Mouse (Mus musculus): ENCODE data around the gene Zswim2. TPM values are rescaled to one million over a fixed set of nuclear protein-coding genes. Genes with fewer than 3 reads are reported as not detected.

Zswim2 gene
- polyA plus RNA-seq, 1 experiment from 2014 or later, result not detected

DNA sequence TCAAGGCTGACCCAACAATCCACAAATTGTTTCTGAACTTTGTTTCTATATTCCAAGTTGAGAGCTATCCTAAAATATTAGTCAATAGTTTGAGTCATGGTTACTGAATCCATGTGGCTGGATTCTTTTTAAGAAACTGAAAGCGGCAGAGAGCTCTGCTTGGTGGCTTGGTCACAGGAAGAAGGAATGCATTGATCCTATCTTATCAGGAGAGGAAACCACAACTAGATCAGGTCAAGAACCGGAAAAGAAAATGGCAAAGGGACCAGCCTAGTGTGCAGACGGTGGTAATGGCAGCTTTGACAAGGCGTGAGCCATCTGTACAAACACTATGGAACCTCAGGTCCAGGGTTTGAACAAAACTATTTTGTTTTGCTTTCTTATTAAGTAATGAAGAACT is 764 bp upstream of the Zswim2 start:
- H3K4me2 ChIP-seq (replicated peaks; ENCODE audit: low read depth), result no peak overlapping the region
- no peaks in the 10 kb centered on the region for H3K36me3 ChIP-seq (ENCODE audit: control insufficient read depth, insufficient read depth, low read length)
- H3K4me1 ChIP-seq (replicated peaks; ENCODE audit: control insufficient read depth, insufficient read depth), result no peaks in the 10 kb centered on the region
- TF ChIP-seq CTCF (IDR thresholded peaks at IDR 0.05; ENCODE audit: low read depth) (no peak), EP300 (optimal IDR thresholded peaks at IDR 0.05) (no peak)
- WGBS, result 59% methylated on average over 4 of the region's 4 CpGs
- DNase-seq (ENCODE audit: low spot score) (no peak), ATAC-seq (ENCODE audit: low FRiP score, low TSS enrichment) (no peak)
- no peaks in the 10 kb centered on the region for H3K27me3 ChIP-seq (ENCODE audit: control insufficient read depth, insufficient read depth, low read length)
- H3K4me3 ChIP-seq (ENCODE audit: low read depth, low read length), result no peak overlapping the region
- H3K27ac ChIP-seq (replicated peaks), result no peak overlapping the region
- no peak overlapping the region for H3K9ac ChIP-seq (ENCODE audit: low read length)
- no peaks in the 10 kb centered on the region for H3K9me3 ChIP-seq (ENCODE audit: control insufficient read depth, low read length)

DNA sequence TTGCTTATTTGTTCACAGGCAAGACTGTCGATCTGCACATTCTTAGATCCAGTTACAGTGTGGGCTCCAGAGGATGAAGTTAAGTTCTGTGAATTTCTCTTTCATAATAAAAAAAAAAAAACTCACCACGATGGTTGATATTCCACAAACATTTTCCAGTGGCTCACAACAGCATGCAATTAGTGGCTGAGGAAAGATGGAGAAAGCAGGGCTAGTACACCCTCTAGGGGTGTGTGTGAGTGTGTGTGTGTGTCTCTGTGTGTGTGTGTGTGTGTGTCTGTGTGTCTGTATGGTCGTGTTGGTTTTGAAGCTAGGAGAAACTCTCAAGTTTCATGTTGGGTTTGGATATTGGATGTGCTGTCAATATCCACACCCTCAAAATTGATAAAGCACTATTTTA is 350 bp upstream of the Zswim2 start:
- H3K27ac ChIP-seq (replicated peaks), result no peak overlapping the region
- no peaks in the 10 kb centered on the region for H3K27me3 ChIP-seq (ENCODE audit: control insufficient read depth, insufficient read depth, low read length)
- H3K4me3 ChIP-seq (ENCODE audit: low read depth, low read length), result no peak overlapping the region
- 0 out of 2 replicates have a peak overlapping the region, but pooled peaks have one; percentile 34 for H3K4me2 ChIP-seq (replicated peaks; ENCODE audit: low read depth)
- ATAC-seq (ENCODE audit: low FRiP score, low TSS enrichment) (no peak), DNase-seq (ENCODE audit: low spot score) (no peak)
- 33% methylated on average over 3 of the region's 3 CpGs for WGBS
- H3K36me3 ChIP-seq (ENCODE audit: control insufficient read depth, insufficient read depth, low read length), result no peaks in the 10 kb centered on the region
- no peaks in the 10 kb centered on the region for H3K9me3 ChIP-seq (ENCODE audit: control insufficient read depth, low read length)
- H3K9ac ChIP-seq (ENCODE audit: low read length), result no peak overlapping the region
- H3K4me1 ChIP-seq (replicated peaks; ENCODE audit: control insufficient read depth, insufficient read depth), result no peaks in the 10 kb centered on the region
- TF ChIP-seq EP300 (optimal IDR thresholded peaks at IDR 0.05) (no peak), CTCF (IDR thresholded peaks at IDR 0.05; ENCODE audit: low read depth) (peak; percentile 27)

DNA sequence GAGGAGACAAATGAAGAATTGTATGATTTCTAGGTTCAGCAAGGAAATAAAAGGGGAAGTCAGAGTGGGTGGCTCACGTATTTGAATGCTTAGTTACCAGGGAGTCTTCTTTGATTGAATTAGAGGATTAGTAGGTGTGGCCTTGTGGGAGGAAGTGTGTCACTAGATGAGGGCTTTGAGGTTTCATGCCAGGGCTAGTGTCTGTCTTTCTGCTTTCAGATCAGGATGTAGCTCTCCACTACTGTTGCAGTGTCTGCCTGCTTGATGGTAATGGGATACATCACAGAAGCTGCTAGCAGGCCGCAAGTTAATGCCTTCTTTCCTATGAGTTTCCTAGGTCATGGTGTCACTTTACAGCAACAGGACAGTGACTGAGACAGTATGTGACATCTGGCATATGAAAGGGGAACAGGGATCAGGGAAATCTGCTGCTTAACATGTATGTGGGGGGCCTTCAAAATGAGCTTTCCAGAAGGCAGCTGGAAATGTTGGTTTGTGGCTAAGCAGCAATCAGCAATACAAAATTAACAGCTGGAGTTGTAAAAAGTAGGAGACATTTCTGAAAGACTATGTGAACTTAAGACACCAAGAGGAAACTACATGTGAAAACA is 11.4 kb downstream of the Zswim2 start:
- ATAC-seq (ENCODE audit: low FRiP score, low TSS enrichment) (no peak), DNase-seq (ENCODE audit: low spot score) (no peak)
- Histone ChIP-seq H3K9ac (ENCODE audit: low read length) (no peak overlapping the region), H3K4me2 (replicated peaks; ENCODE audit: low read depth) (no peak overlapping the region), H3K9me3 (ENCODE audit: control insufficient read depth, low read length) (no peaks in the 10 kb centered on the region), H3K27me3 (ENCODE audit: control insufficient read depth, insufficient read depth, low read length) (no peaks in the 10 kb centered on the region), H3K36me3 (ENCODE audit: control insufficient read depth, insufficient read depth, low read length) (no peaks in the 10 kb centered on the region), H3K4me1 (replicated peaks; ENCODE audit: control insufficient read depth, insufficient read depth) (no peaks in the 10 kb centered on the region), H3K4me3 (ENCODE audit: low read depth, low read length) (no peak overlapping the region), H3K27ac (replicated peaks) (no peak overlapping the region)
- WGBS, result 56% methylated on average over 2 of the region's 2 CpGs
- TF ChIP-seq EP300 (optimal IDR thresholded peaks at IDR 0.05), result no peak
- no peak for TF ChIP-seq CTCF (IDR thresholded peaks at IDR 0.05; ENCODE audit: low read depth)

DNA sequence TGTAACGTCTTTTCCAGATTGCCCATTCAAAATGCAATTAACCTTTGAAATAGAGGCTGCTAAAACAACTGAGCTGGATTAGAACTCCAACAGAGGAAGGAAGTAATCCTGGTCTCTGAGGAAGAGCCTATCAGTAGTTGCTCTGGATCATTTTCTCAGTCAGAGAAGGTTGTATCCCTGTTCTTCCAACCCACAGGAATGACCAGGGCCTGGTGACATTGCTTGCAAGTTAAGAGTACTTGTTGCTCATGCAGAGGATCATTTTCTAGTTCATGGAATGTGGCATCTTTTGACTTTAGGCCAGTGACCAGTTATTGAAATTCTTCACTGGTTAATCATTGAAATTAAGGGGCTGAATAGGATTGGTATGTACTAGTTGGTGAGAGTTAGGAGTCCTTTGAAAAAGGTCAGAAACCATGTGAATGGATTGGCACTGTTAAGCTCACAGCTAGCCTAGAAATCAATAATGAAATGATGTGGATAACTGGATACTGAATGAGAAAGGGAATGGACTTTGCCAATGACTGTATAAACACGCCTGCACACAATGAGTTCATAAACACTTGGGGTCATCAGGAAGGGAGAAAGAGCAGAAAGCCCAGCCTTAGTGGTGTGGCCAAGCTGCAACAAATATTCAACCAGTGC is 39.0 kb downstream of the Zswim2 start:
- WGBS, result 75% methylated on average over 2 of the region's 2 CpGs

DNA sequence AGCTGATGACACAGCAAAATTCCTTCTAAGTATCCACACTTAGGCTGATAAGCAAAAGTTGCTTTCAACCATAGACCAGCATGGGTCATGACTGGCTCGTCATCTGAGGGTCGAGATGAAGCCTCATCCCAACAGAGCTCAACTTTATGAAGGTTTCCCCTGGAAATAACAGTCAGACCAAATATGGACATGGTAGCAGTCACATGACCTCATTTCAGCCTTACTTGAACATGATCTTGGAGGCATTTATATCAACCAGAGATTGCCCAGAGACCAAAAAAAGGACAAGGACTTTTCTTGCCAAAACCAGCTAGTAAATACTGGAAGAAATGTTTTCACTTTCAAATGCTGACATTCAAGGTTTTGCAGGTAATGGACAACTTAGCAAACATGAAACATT is 47.3 kb downstream of the Zswim2 start:
- DNase-seq (ENCODE audit: low spot score) (no peak), ATAC-seq (ENCODE audit: low FRiP score, low TSS enrichment) (no peak)
- Histone ChIP-seq H3K4me3 (ENCODE audit: low read depth, low read length) (no peak overlapping the region), H3K4me1 (replicated peaks; ENCODE audit: control insufficient read depth, insufficient read depth) (no peaks in the 10 kb centered on the region), H3K9me3 (ENCODE audit: control insufficient read depth, low read length) (no peaks in the 10 kb centered on the region), H3K4me2 (replicated peaks; ENCODE audit: low read depth) (no peak overlapping the region), H3K9ac (ENCODE audit: low read length) (no peak overlapping the region), H3K36me3 (ENCODE audit: control insufficient read depth, insufficient read depth, low read length) (no peaks in the 10 kb centered on the region), H3K27ac (replicated peaks) (no peak overlapping the region), H3K27me3 (ENCODE audit: control insufficient read depth, insufficient read depth, low read length) (no peaks in the 10 kb centered on the region)
- WGBS, result 90% methylated on average over 2 of the region's 2 CpGs
- TF ChIP-seq EP300 (optimal IDR thresholded peaks at IDR 0.05) (no peak), CTCF (IDR thresholded peaks at IDR 0.05; ENCODE audit: low read depth) (no peak)

More for the DNA sequence above, 39.0 kb downstream of the Zswim2 start:
- no peak for DNase-seq (ENCODE audit: low spot score)
- Histone ChIP-seq H3K4me3 (ENCODE audit: low read depth, low read length) (no peak overlapping the region), H3K9me3 (ENCODE audit: control insufficient read depth, low read length) (no peaks in the 10 kb centered on the region), H3K27ac (replicated peaks) (no peak overlapping the region), H3K36me3 (ENCODE audit: control insufficient read depth, insufficient read depth, low read length) (no peaks in the 10 kb centered on the region), H3K4me2 (replicated peaks; ENCODE audit: low read depth) (no peak overlapping the region), H3K9ac (ENCODE audit: low read length) (no peak overlapping the region), H3K4me1 (replicated peaks; ENCODE audit: control insufficient read depth, insufficient read depth) (no peaks in the 10 kb centered on the region), H3K27me3 (ENCODE audit: control insufficient read depth, insufficient read depth, low read length) (no peaks in the 10 kb centered on the region)
- TF ChIP-seq CTCF (IDR thresholded peaks at IDR 0.05; ENCODE audit: low read depth) (no peak), EP300 (optimal IDR thresholded peaks at IDR 0.05) (no peak)
- no peak for ATAC-seq (ENCODE audit: low FRiP score, low TSS enrichment)

DNA sequence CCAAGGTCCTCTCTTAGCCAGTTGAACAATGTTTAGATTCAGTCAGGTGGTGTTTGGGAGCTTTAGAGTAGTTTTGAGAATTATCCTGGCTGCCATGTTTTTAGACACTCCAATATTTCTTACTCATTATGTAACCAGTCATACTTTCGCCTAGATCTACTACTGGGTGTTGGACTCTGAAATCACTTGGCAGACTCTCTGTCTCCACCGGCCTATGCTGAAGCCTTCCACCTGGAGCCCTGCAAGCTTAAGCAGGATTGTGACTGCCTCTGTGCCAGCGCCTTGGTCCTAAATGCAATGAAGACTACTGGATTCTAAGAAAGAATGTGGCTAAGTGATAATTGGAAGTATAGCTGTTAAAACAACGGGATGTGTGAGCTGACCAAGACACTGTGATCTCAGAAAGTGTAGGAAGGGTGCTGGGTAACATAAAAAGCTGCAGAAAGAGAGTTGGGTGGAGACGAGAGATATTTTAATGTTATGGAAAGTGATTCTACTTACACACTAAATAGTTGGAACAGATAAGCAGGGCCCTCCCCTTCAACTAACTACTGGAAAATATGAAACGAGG is 57.1 kb downstream of the Zswim2 start:
- no peak overlapping the region for H3K4me2 ChIP-seq (replicated peaks; ENCODE audit: low read depth)
- WGBS, result 63% methylated on average over 6 of the region's 6 CpGs
- H3K9ac ChIP-seq (ENCODE audit: low read length), result no peak overlapping the region
- no peak for DNase-seq (ENCODE audit: low spot score)
- H3K9me3 ChIP-seq (ENCODE audit: control insufficient read depth, low read length), result no peaks in the 10 kb centered on the region
- no peak overlapping the region for H3K4me3 ChIP-seq (ENCODE audit: low read depth, low read length)
- H3K4me1 ChIP-seq (replicated peaks; ENCODE audit: control insufficient read depth, insufficient read depth), result no peaks in the 10 kb centered on the region
- H3K36me3 ChIP-seq (ENCODE audit: control insufficient read depth, insufficient read depth, low read length), result no peaks in the 10 kb centered on the region
- ATAC-seq (ENCODE audit: low FRiP score, low TSS enrichment), result no peak
- H3K27me3 ChIP-seq (ENCODE audit: control insufficient read depth, insufficient read depth, low read length), result no peaks in the 10 kb centered on the region
- no peak for TF ChIP-seq CTCF (IDR thresholded peaks at IDR 0.05; ENCODE audit: low read depth)
- no peak overlapping the region for H3K27ac ChIP-seq (replicated peaks)

Other genes starting within 250 kb of the Zswim2 start
- 69.8 and 74.3 TPM in 2 replicates for gene Itgav, start 216.8 kb downstream of the Zswim2 start, polyA plus RNA-seq (2015; fragmentation: Nextera tagmentation; extraction: Ambion mirVana)
- gene Fam171b, start 128.6 kb downstream of the Zswim2 start, polyA plus RNA-seq (2015; fragmentation: Nextera tagmentation; extraction: Ambion mirVana), result 4.2 and 4.8 TPM in 2 replicates
- not detected in 2 replicates for gene Gm13698, start 14.5 kb upstream of the Zswim2 start, polyA plus RNA-seq (2015; fragmentation: Nextera tagmentation; extraction: Ambion mirVana)
- not detected in 2 replicates for gene Gm13693, start 20.3 kb upstream of the Zswim2 start, polyA plus RNA-seq (2015; fragmentation: Nextera tagmentation; extraction: Ambion mirVana)
- gene Gm13695, start 26.1 kb upstream of the Zswim2 start, polyA plus RNA-seq (2015; fragmentation: Nextera tagmentation; extraction: Ambion mirVana), result not detected in 2 replicates
- gene Gm13696, start 31.9 kb upstream of the Zswim2 start, polyA plus RNA-seq (2015; fragmentation: Nextera tagmentation; extraction: Ambion mirVana), result not detected in 2 replicates
- not detected in 2 replicates for gene Gm13694, start 37.7 kb upstream of the Zswim2 start, polyA plus RNA-seq (2015; fragmentation: Nextera tagmentation; extraction: Ambion mirVana)
- not detected in 2 replicates for gene Gm13697, start 43.5 kb upstream of the Zswim2 start, polyA plus RNA-seq (2015; fragmentation: Nextera tagmentation; extraction: Ambion mirVana)
- not detected in 2 replicates for gene Gm13691, start 49.3 kb upstream of the Zswim2 start, polyA plus RNA-seq (2015; fragmentation: Nextera tagmentation; extraction: Ambion mirVana)

All from stomach, postnatal 0 days (tissue).